Mouse (Mus musculus) embryonic fibroblast, embryonic 13.5 days (primary cell): Measurements from ENCODE around the gene Tmem229b. TPM values are rescaled to one million over a fixed set of nuclear protein-coding genes. Genes with fewer than 3 reads are reported as not detected.

Experiments
- H3K27ac ChIP-seq: 2 replicates; pipeline ENCODE4 v1.5.1; 2012; ENCODE audit warnings: low read length, control low read depth, inconsistent platforms; ENCODE audit not compliant: insufficient read depth
- H3K4me1 ChIP-seq: 2 replicates; pipeline ENCODE4 v1.6.1; 2011; ENCODE audit warnings: low read length; ENCODE audit not compliant: control insufficient read depth, insufficient read depth
- H3K4me3 ChIP-seq: 2 replicates; pipeline ENCODE4 v1.5.1; 2011; ENCODE audit warnings: mild to moderate bottlenecking, control low read depth, low read length; ENCODE audit not compliant: insufficient read depth
- CTCF ChIP-seq: IDR thresholded peaks from 2 replicates; pipeline ENCODE4 v1.5.1; 2011; ENCODE audit warnings: mild to moderate bottlenecking, control low read depth, low read length, moderate library complexity, borderline replicate concordance; ENCODE audit not compliant: insufficient read depth
- POLR2A ChIP-seq: IDR thresholded peaks from 2 replicates; pipeline ENCODE4 v1.6.1; 2011; ENCODE audit warnings: low read depth, mild to moderate bottlenecking, control low read depth, low read length, moderate library complexity
- polyA plus RNA-seq: library from polyadenylated mRNA; stranded (reverse); fragments of >200 nt; gene quantifications from 2 replicates; pipeline ENCODE4 v1.2.4, GENCODE M21; 2011; ENCODE audit warnings: low read depth; ENCODE audit not compliant: missing spikeins, insufficient read length

Gene Tmem229b
- polyA plus RNA-seq, 1 experiment: 3.5 TPM

GRCm38 (mm10) chr12:79010569-79010968, 3.1 kb upstream of the Tmem229b start:
- no peak overlapping the region for H3K27ac ChIP-seq
- H3K4me3 ChIP-seq: no peak overlapping the region
- TF ChIP-seq CTCF (no peak), POLR2A (no peak)
- H3K4me1 ChIP-seq: no peaks in the 10 kb centered on the region

GRCm38 (mm10) chr12:79006478-79007125, 825 bp downstream of the Tmem229b start:
- TF ChIP-seq POLR2A (no peak), CTCF (peak; percentile 22; the same call in 1 of the 2 replicates)
- peak overlapping the region; percentile 58 for H3K4me3 ChIP-seq
- no peak overlapping the region for H3K27ac ChIP-seq
- no peaks in the 10 kb centered on the region for H3K4me1 ChIP-seq

GRCm38 (mm10) chr12:79006076-79006475, 1.4 kb downstream of the Tmem229b start:
- Histone ChIP-seq H3K4me3 (peak overlapping the region; percentile 58; the same call in 1 of the 2 replicates), H3K4me1 (no peaks in the 10 kb centered on the region), H3K27ac (no peak overlapping the region)
- TF ChIP-seq CTCF: no peak
- TF ChIP-seq POLR2A: no peak

- H3K27ac ChIP-seq: no peak overlapping the region
- H3K4me3 ChIP-seq: no peak overlapping the region
- H3K4me1 ChIP-seq: no peaks in the 10 kb centered on the region
- TF ChIP-seq POLR2A (no peak), CTCF (no peak)
Observed at GRCm38 (mm10) chr12:79005456-79005855, 2.0 kb downstream of the Tmem229b start.

- H3K4me3 ChIP-seq: no peak overlapping the region
- TF ChIP-seq CTCF: no peak
- TF ChIP-seq POLR2A: no peak
- no peak overlapping the region for H3K27ac ChIP-seq
- no peaks in the 10 kb centered on the region for H3K4me1 ChIP-seq
Observed at GRCm38 (mm10) chr12:79002978-79003377, 4.4 kb downstream of the Tmem229b start.

- Histone ChIP-seq H3K4me1 (no peaks in the 10 kb centered on the region), H3K27ac (no peak overlapping the region), H3K4me3 (no peak overlapping the region)
- TF ChIP-seq CTCF (no peak), POLR2A (no peak)
Observed at GRCm38 (mm10) chr12:79002406-79002805, 5.0 kb downstream of the Tmem229b start.

GRCm38 (mm10) chr12:78996711-78997110, 10.7 kb downstream of the Tmem229b start:
- no peak overlapping the region for H3K27ac ChIP-seq
- H3K4me3 ChIP-seq: no peak overlapping the region
- H3K4me1 ChIP-seq: no peaks in the 10 kb centered on the region
- TF ChIP-seq CTCF: no peak
- no peak for TF ChIP-seq POLR2A

GRCm38 (mm10) chr12:78996271-78996670, 11.2 kb downstream of the Tmem229b start:
- Histone ChIP-seq H3K27ac (no peak overlapping the region), H3K4me3 (no peak overlapping the region), H3K4me1 (no peaks in the 10 kb centered on the region)
- TF ChIP-seq POLR2A (no peak), CTCF (no peak)

GRCm38 (mm10) chr12:78987581-78988081, 19.8 kb downstream of the Tmem229b start:
- H3K4me1 ChIP-seq: no peaks in the 10 kb centered on the region

GRCm38 (mm10) chr12:78984035-78984432, 23.4 kb downstream of the Tmem229b start:
- no peak for TF ChIP-seq CTCF
- H3K27ac ChIP-seq: no peak overlapping the region
- no peaks in the 10 kb centered on the region for H3K4me1 ChIP-seq
- no peak overlapping the region for H3K4me3 ChIP-seq

More at GRCm38 (mm10) chr12:78987581-78988081, 19.8 kb downstream of the Tmem229b start:
- TF ChIP-seq CTCF: no peak
- TF ChIP-seq POLR2A: no peak
- Histone ChIP-seq H3K4me3 (no peak overlapping the region), H3K27ac (no peak overlapping the region)

GRCm38 (mm10) chr12:78983296-78984034, 24.0 kb downstream of the Tmem229b start:
- no peak for TF ChIP-seq POLR2A
- Histone ChIP-seq H3K4me1 (no peaks in the 10 kb centered on the region), H3K27ac (no peak overlapping the region), H3K4me3 (no peak overlapping the region)
